Mouse (Mus musculus) liver, embryonic 14.5 days (tissue): ENCODE measurements around the gene Ubl4a. TPM values are rescaled to one million over a fixed set of nuclear protein-coding genes. Genes with fewer than 3 reads are reported as not detected.

Experiments used
- ATAC-seq: fragments of 200-750 bp; cut with Nextera tagmentation; 2 replicates; pipeline ENCODE4 v1.8.0; 2017; ENCODE audit warnings: moderate number of reproducible peaks, mild to moderate bottlenecking, moderate library complexity; ENCODE audit not compliant: insufficient read depth
- DNase-seq, 3 experiments: peaks; one replicate each; pipeline ENCODE4 v3.0.0-alpha.2; 2012 to 2013; ENCODE audit warnings: low read depth in 3 of 3, low spot score in 3 of 3
- H3K27ac ChIP-seq: fragments of 300-500 bp; sonication (generic); 2 replicates; pipeline ENCODE4 v1.5.1; 2014; ENCODE audit warnings: moderate library complexity, mild to moderate bottlenecking, control low read depth, inconsistent platforms
- H3K27me3 ChIP-seq: fragments of 300-500 bp; sonication (generic); 2 replicates; pipeline ENCODE4 v1.6.1; 2014; ENCODE audit warnings: mild to moderate bottlenecking, low read length, moderate library complexity; ENCODE audit not compliant: control insufficient read depth, insufficient read depth
- H3K36me3 ChIP-seq: fragments of 300-500 bp; sonication (generic); replicated peaks from 2 replicates; pipeline ENCODE4 v1.6.1; 2014; ENCODE audit warnings: low read depth; ENCODE audit not compliant: control insufficient read depth, insufficient read depth
- H3K4me1 ChIP-seq, 2 experiments: fragments of 200-500 bp in 1 of 2; fragments of 300-500 bp in 1 of 2; sonication (generic) in 1 of 2; replicated peaks; 2 replicates each; pipeline ENCODE4 v1.6.1; 2012 to 2014; ENCODE audit warnings: antibody characterized with exemption in 1 of 2, inconsistent platforms in 1 of 2, low read length in 1 of 2; ENCODE audit not compliant: control insufficient read depth in 2 of 2, insufficient read depth in 2 of 2
- H3K4me2 ChIP-seq: fragments of 300-500 bp; sonication (generic); 2 replicates; pipeline ENCODE4 v1.6.1; 2014; ENCODE audit warnings: low read depth, mild to moderate bottlenecking, control low read depth, moderate library complexity
- H3K4me3 ChIP-seq, 2 experiments: fragments of 200-500 bp in 1 of 2; fragments of 300-500 bp in 1 of 2; sonication (generic) in 1 of 2; 2 replicates each; pipeline ENCODE4 v1.5.1; 2012 to 2014; ENCODE audit warnings: low read depth in 2 of 2, low read length in 2 of 2, mild to moderate bottlenecking in 2 of 2, control low read depth in 1 of 2, inconsistent platforms in 1 of 2, moderate library complexity in 1 of 2; ENCODE audit not compliant: insufficient read depth in 1 of 2
- H3K9ac ChIP-seq: fragments of 300-500 bp; sonication (generic); replicated peaks from 2 replicates; pipeline ENCODE4 v1.6.1; 2014; ENCODE audit warnings: mild to moderate bottlenecking, control low read depth, moderate library complexity
- H3K9me3 ChIP-seq: fragments of 300-500 bp; sonication (generic); 2 replicates; pipeline ENCODE4 v1.6.1; 2016; ENCODE audit warnings: low read length, mixed read lengths; ENCODE audit not compliant: control insufficient read depth
- CTCF ChIP-seq: IDR thresholded peaks from 2 replicates; pipeline ENCODE4 v1.5.1; 2016; ENCODE audit warnings: antibody characterized with exemption, low read depth, control low read depth
- EP300 ChIP-seq: IDR thresholded peaks from 2 replicates; pipeline ENCODE4 v1.6.1; 2016; ENCODE audit warnings: antibody characterized with exemption, low read depth
- WGBS: fragments of 180-500 bp; shearing (Covaris S2); extraction: QIAGEN DNeasy Blood & Tissue Kit; methylation state at CpG from one replicate; pipeline ENCODE4 v1.1.7; 2014; ENCODE audit not compliant: insufficient replicate concordance; 5-methylcytosine and 5-hydroxymethylcytosine counted together
- polyA plus RNA-seq, 2 experiments: library from polyadenylated mRNA; depleted of rRNA in 1 of 2; stranded (reverse) in 1 of 2; unstranded in 1 of 2; fragments of >200 nt; fragmentation: Nextera tagmentation in 1 of 2; extraction: Ambion mirVana in 1 of 2; gene quantifications; 2 replicates each; pipeline versions ENCODE4 v1.2.1 to v1.2.3; 2012 to 2014

The Ubl4a gene
- polyA plus RNA-seq, 2 experiments: 19.7 to 45.5 TPM

DNA sequence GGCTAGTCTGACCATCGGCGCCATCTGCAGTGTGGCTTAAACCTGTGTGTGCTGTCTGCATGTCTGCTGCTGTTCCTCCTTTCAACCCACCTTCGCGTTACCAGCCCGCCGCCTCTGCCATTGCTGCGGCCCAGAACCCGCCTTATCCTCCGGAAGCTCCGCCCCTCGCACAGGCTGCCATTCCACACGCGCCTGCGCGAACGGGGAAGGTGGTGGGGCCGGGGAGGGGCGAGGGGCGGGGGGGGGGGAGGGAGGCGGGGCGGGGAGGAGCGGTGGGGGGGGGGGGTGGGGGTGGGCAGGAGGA, 19.6 kb downstream of the Ubl4a start, which contains the start of gene Lage3:
TSS of gene Lage3 (minus strand) at position 152 of the 304 bp plus-strand sequence.
- peak; percentile 76 for ATAC-seq
- H3K4me3 ChIP-seq: peak within 1 kb of the TSS; percentile 60 to 84
- no peaks in the 10 kb centered on the region for H3K27me3 ChIP-seq
- no peak for TF ChIP-seq CTCF
- TF ChIP-seq EP300: no peak
- no peak within 1 kb of the TSS; the same call in 1 of the 2 replicates for H3K27ac ChIP-seq
- DNase-seq: peak; percentile 42 to 55 (median 50)
- peak within 1 kb of the TSS; percentile 66 for H3K9ac ChIP-seq
- 15% methylated on average over 16 of the region's 22 CpGs for WGBS
- no peaks in the 10 kb centered on the region for H3K36me3 ChIP-seq
- H3K4me2 ChIP-seq: peak within 1 kb of the TSS; percentile 76
- H3K4me1 ChIP-seq: peaks cover 0 to 4% of the 10 kb centered on the region in 2 experiments; a peak in 2 of 4 replicates
- H3K9me3 ChIP-seq: no peaks in the 10 kb centered on the region

GRCm38 (mm10) chrX:74352645-74353466, 20.2 kb downstream of the Ubl4a start:
- H3K4me1 ChIP-seq: peaks cover 0 to 4% of the 10 kb centered on the region in 2 experiments; a peak in 2 of 4 replicates
- H3K36me3 ChIP-seq: no peaks in the 10 kb centered on the region
- H3K27ac ChIP-seq: no peak overlapping the region; the same call in 1 of the 2 replicates
- no peaks in the 10 kb centered on the region for H3K27me3 ChIP-seq
- WGBS: 18% methylated on average over 13 of the region's 13 CpGs
- DNase-seq (no peak), ATAC-seq (peak; percentile 39; the same call in 1 of the 2 replicates)
- peak overlapping the region; percentile 66 for H3K9ac ChIP-seq
- TF ChIP-seq CTCF (no peak), EP300 (no peak)
- H3K9me3 ChIP-seq: no peaks in the 10 kb centered on the region
- peak overlapping the region; percentile 76 for H3K4me2 ChIP-seq
- H3K4me3 ChIP-seq: peak overlapping the region; percentile 60 to 84

DNA sequence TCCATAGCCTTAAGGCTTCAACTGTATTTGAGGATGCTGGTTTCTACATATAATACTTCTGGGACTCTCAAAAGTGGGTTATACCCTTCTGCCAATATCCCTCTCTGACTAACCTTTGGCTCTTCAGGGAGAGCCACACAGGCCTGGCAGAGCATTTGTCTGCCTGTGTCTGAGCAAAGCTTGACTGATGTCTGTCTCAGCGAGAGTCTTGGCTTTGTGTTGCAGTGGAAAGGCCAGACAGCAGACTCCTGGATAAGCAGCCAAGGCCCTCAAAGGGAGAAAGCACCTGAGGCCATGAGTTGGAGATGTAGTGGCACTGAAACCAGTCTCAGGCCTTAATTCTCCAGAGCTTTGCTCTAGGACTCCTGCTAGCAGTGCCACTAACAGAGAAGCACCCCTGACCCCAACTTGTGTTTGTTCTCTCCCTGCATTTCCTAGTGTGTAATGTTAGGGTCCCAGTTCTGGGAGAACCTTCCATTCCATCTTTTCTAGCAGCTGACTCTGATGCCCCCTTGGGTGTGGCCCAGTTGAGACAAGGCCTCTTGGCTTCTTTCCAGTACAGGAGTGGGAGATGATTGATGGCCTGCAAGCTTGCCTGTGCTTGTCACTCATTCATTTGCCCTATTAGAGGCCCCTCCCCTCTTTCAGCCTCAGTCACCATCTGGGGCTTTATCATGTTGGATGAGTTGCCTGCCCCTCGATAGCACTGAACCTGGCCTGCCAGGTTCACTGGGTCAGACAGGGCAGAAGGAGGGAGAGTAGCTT, 42.7 kb downstream of the Ubl4a start:
- DNase-seq: no peak
- Histone ChIP-seq H3K27ac (no peak overlapping the region), H3K9me3 (no peaks in the 10 kb centered on the region), H3K4me2 (no peak overlapping the region), H3K4me1 (0 out of 4 replicates have a peak, but pooled peaks cover 0 to 4% of the 10 kb centered on the region in 2 experiments), H3K4me3 (no peak overlapping the region), H3K9ac (no peak overlapping the region), H3K36me3 (no peaks in the 10 kb centered on the region), H3K27me3 (no peaks in the 10 kb centered on the region)
- TF ChIP-seq EP300 (no peak), CTCF (no peak)
- 21% methylated on average over 2 of the region's 2 CpGs for WGBS
- ATAC-seq: no peak

DNA sequence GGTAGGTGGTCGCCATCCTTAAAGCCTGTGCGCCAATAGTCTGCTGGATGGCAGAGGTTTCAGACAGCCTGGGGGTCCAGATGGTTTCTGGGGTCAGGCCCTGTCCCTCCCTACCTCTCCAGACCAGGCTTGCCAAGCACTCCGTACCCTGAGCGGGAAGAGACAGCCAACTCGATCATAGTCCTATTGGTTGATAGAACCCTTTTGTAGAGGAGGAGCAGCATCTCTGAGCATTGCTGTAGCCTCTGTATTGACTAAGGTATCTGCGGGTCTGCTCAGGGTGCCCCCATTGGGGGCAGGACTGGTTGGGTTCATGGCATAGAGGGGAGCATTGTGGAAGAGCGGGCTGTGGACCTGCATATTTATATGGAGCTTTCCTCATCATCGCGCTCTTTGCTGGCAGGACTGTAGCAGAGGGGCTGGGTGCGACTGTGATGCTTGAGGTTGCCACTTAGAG, 43.8 kb downstream of the Ubl4a start:
- Histone ChIP-seq H3K36me3 (no peaks in the 10 kb centered on the region), H3K27me3 (no peaks in the 10 kb centered on the region), H3K4me1 (0 out of 4 replicates have a peak, but pooled peaks cover 0 to 4% of the 10 kb centered on the region in 2 experiments), H3K4me2 (peak overlapping the region; percentile 54), H3K9me3 (no peaks in the 10 kb centered on the region), H3K4me3 (peak overlapping the region; percentile 34 to 38), H3K27ac (no peak overlapping the region), H3K9ac (no peak overlapping the region)
- WGBS: 20% methylated on average over 10 of the region's 10 CpGs
- no peak for DNase-seq
- peak; percentile 13 for ATAC-seq
- TF ChIP-seq CTCF (no peak), EP300 (no peak)
